Mouse (Mus musculus) ES-E14 (cell line): ENCODE data around the gene Lasp1. TPM values are rescaled to one million over a fixed set of nuclear protein-coding genes. Genes with fewer than 3 reads are reported as not detected.
A peak's percentile ranks its signal among the peaks of the same experiment; 100 is the strongest.

ENCODE experiments used
- DNase-seq: peaks from one replicate; pipeline ENCODE4 v3.0.0-alpha.2; 2013; ENCODE audit warnings: low read depth, low spot score
- H3K27ac ChIP-seq: 2 replicates; pipeline ENCODE4 v1.5.1; 2012; ENCODE audit warnings: low read depth, mild to moderate bottlenecking, low read length, moderate library complexity, mixed read lengths; ENCODE audit not compliant: poor library complexity, insufficient read depth, severe bottlenecking
- H3K36me3 ChIP-seq: 2 replicates; pipeline ENCODE4 v1.6.1; 2012; ENCODE audit warnings: mild to moderate bottlenecking, low read length, moderate library complexity, mixed read lengths; ENCODE audit not compliant: control insufficient read depth, poor library complexity, insufficient read depth, severe bottlenecking
- H3K4me1 ChIP-seq, 2 experiments: fragments of 150-350 bp in 1 of 2; sonication (generic) in 1 of 2; 2 replicates each; pipeline ENCODE4 v1.6.1; 2012; ENCODE audit warnings: low read length in 2 of 2, mild to moderate bottlenecking in 1 of 2, mixed read lengths in 1 of 2; ENCODE audit not compliant: control insufficient read depth in 2 of 2, insufficient read depth in 2 of 2, poor library complexity in 1 of 2
- H3K4me3 ChIP-seq, 2 experiments: fragments of 150-350 bp in 1 of 2; sonication (generic) in 1 of 2; 2 replicates each; pipeline ENCODE4 v1.5.1; 2012; ENCODE audit warnings: low read length in 2 of 2, low read depth in 1 of 2, mild to moderate bottlenecking in 1 of 2, mixed read lengths in 1 of 2; ENCODE audit not compliant: insufficient read depth in 1 of 2, poor library complexity in 1 of 2, severe bottlenecking in 1 of 2
- H3K9ac ChIP-seq: 2 replicates; pipeline ENCODE4 v1.6.1; 2012; ENCODE audit warnings: low read depth, mild to moderate bottlenecking, low read length, mixed read lengths; ENCODE audit not compliant: poor library complexity, insufficient read depth, severe bottlenecking
- H3K9me3 ChIP-seq: fragments of 150-350 bp; sonication (generic); 2 replicates; pipeline ENCODE4 v1.6.1; 2012; ENCODE audit warnings: low read depth, mild to moderate bottlenecking, low read length; ENCODE audit not compliant: control insufficient read depth, insufficient read depth
- CHD2 ChIP-seq: IDR thresholded peaks from 2 replicates; pipeline ENCODE4 v1.6.1; 2014; ENCODE audit warnings: mild to moderate bottlenecking, low read depth, low read length, inconsistent platforms
- HCFC1 ChIP-seq: IDR thresholded peaks from 2 replicates; pipeline ENCODE4 v1.6.1; 2012; ENCODE audit warnings: low read length, inconsistent platforms, borderline replicate concordance; ENCODE audit not compliant: insufficient read depth
- MAFK ChIP-seq: IDR thresholded peaks from 2 replicates; pipeline ENCODE4 v1.6.1; 2014; ENCODE audit warnings: mild to moderate bottlenecking, low read depth, low read length, inconsistent platforms; ENCODE audit not compliant: insufficient read depth
- ZC3H11A ChIP-seq: IDR thresholded peaks from 2 replicates; pipeline ENCODE4 v1.6.1; 2012; ENCODE audit warnings: low read depth, mild to moderate bottlenecking, inconsistent platforms, low read length, borderline replicate concordance
- ZNF384 ChIP-seq: IDR thresholded peaks from 2 replicates; pipeline ENCODE4 v1.6.1; 2012; ENCODE audit warnings: low read depth, low read length, inconsistent platforms
- in situ Hi-C, 2 experiments: fragments of 600-800 bp; cut with MboI; formaldehyde crosslinking; loops; one replicate each; pipeline ENCODE4 v1.15.1; 2025; ENCODE audit warnings: low sequenced_read_pairs in 2 of 2, inconsistent platforms in 1 of 2; ENCODE audit not compliant: unreplicated experiment in 2 of 2
- total RNA-seq: library from RNA; depleted of rRNA; stranded (reverse); fragments of 300-350 nt; gene quantifications from 2 replicates; pipeline ENCODE4 v1.2.3, GENCODE M21; 2012

Lasp1 gene
- total RNA-seq, 1 experiment: 147 TPM

- in situ Hi-C loops: no loop called here
- H3K9me3 ChIP-seq: no peaks in the 10 kb centered on the region
- peaks cover 0 to 3% of the 10 kb centered on the region in 2 experiments; a peak in 1 of 4 replicates for H3K4me1 ChIP-seq
- H3K27ac ChIP-seq: peak within 1 kb of the TSS; percentile 66
- peak within 1 kb of the TSS; percentile 41; the same call in 1 of the 2 replicates for H3K9ac ChIP-seq
- TF ChIP-seq ZC3H11A (no peak), ZNF384 (no peak), HCFC1 (no peak), MAFK (no peak), CHD2 (no peak)
- H3K4me3 ChIP-seq: peak within 1 kb of the TSS in 1 of 2 experiments; percentile 30; a peak in 3 of 4 replicates
- H3K36me3 ChIP-seq: peaks cover 38% of the 10 kb centered on the region
- DNase-seq: no peak
These were observed 22.8 kb upstream of the Lasp1 start, which contains the start of gene 1700001P01Rik for GRCm38 (mm10) chr11:97775808-97776496. 1700001P01Rik (minus strand) TSS chr11:97775918.

- H3K4me3 ChIP-seq: no peak overlapping the region
- H3K4me1 ChIP-seq: peaks cover 0 to 3% of the 10 kb centered on the region in 2 experiments; a peak in 1 of 4 replicates
- peak overlapping the region; percentile 66 for H3K27ac ChIP-seq
- in situ Hi-C loops: no loop called here
- peaks cover 44% of the 10 kb centered on the region for H3K36me3 ChIP-seq
- DNase-seq: no peak
- no peaks in the 10 kb centered on the region for H3K9me3 ChIP-seq
- peak overlapping the region; percentile 41; the same call in 1 of the 2 replicates for H3K9ac ChIP-seq
- no peak for TF ChIP-seq HCFC1
- TF ChIP-seq ZNF384: no peak
- no peak for TF ChIP-seq ZC3H11A
- no peak for TF ChIP-seq CHD2
- no peak for TF ChIP-seq MAFK
These were observed 22.2 kb upstream of the Lasp1 start for GRCm38 (mm10) chr11:97776497-97777128.

GRCm38 (mm10) chr11:97777129-97777529 lies 21.7 kb upstream of the Lasp1 start:
- H3K27ac ChIP-seq: peak overlapping the region; percentile 66; the same call in 1 of the 2 replicates
- peak overlapping the region; percentile 41; the same call in 1 of the 2 replicates for H3K9ac ChIP-seq
- H3K9me3 ChIP-seq: no peaks in the 10 kb centered on the region
- in situ Hi-C loops: no loop called here
- DNase-seq: no peak
- peaks cover 0 to 3% of the 10 kb centered on the region in 2 experiments; a peak in 1 of 4 replicates for H3K4me1 ChIP-seq
- peaks cover 49% of the 10 kb centered on the region for H3K36me3 ChIP-seq
- H3K4me3 ChIP-seq: no peak overlapping the region
- TF ChIP-seq CHD2 (peak; percentile 71), MAFK (no peak), HCFC1 (no peak; the same call in 1 of the 2 replicates), ZC3H11A (no peak), ZNF384 (peak; percentile 74)

GRCm38 (mm10) chr11:97778918-97779317 lies 19.9 kb upstream of the Lasp1 start:
- Histone ChIP-seq H3K4me1 (peaks cover 0 to 3% of the 10 kb centered on the region in 2 experiments; a peak in 1 of 4 replicates), H3K27ac (no peak overlapping the region; the same call in 1 of the 2 replicates), H3K36me3 (peaks cover 49% of the 10 kb centered on the region), H3K9me3 (no peaks in the 10 kb centered on the region), H3K9ac (peak overlapping the region; percentile 63; the same call in 1 of the 2 replicates), H3K4me3 (peak overlapping the region; percentile 2 to 49; a peak in 3 of 4 replicates)
- in situ Hi-C loops: no loop called here
- no peak for DNase-seq
- no peak for TF ChIP-seq CHD2
- no peak for TF ChIP-seq HCFC1
- TF ChIP-seq ZNF384: no peak
- no peak for TF ChIP-seq MAFK
- TF ChIP-seq ZC3H11A: no peak
